In genomic region chr7:34675831-34676514, GRCm38 (mm10) we compare ENCODE assay signal across 8 mouse cellular contexts. TPM values are rescaled to one million over a fixed set of nuclear protein-coding genes. Genes with fewer than 3 reads are reported as not detected.
DNase-seq lines count a peak whose midpoint lies in the region; ATAC-seq and TF ChIP-seq lines count a peak whose summit lies in the region.

No protein-coding gene starts in this region.

- ATAC-seq in hematopoietic stem cell, adult 5-6 weeks (replicated peaks in 1 of 2; ENCODE audit: insufficient read depth in 1 of 2, low FRiP score in 2 of 2, low TSS enrichment in 1 of 2, low read depth in 1 of 2, poor library complexity in 2 of 2, severe bottlenecking in 2 of 2): peak; percentile 66 to 74
- peak; percentile 75 for ATAC-seq in lung, embryonic 14.5 days (ENCODE audit: insufficient read depth)

- TF ChIP-seq CTCF in lung, embryonic 14.5 days (IDR thresholded peaks at IDR 0.05; ENCODE audit: low read depth): peak; percentile 95

- no peaks in the 10 kb centered on the region for H3K9me3 ChIP-seq in lung, embryonic 14.5 days (ENCODE audit: low read depth, low read length)

- no peaks in the 10 kb centered on the region for H3K36me3 ChIP-seq in lung, embryonic 14.5 days (ENCODE audit: insufficient read depth)

- peak; percentile 71 for DNase-seq in MN1 (ENCODE audit: low spot score)
- peak; percentile 69 for DNase-seq in cerebellum, adult 8-10 months
- DNase-seq in frontal cortex, adult 2 months (ENCODE audit: extremely low spot score in 1 of 2, low spot score in 1 of 2): peak; percentile 49 to 92
- peak; percentile 66 to 89 for DNase-seq in layer of hippocampus, adult 18-20 months (ENCODE audit: low spot score in 2 of 2)
- DNase-seq in lung, embryonic 14.5 days: peak; percentile 94
- DNase-seq in ovary, postnatal 10 days (ENCODE audit: low spot score): peak; percentile 61
- DNase-seq in urinary bladder, postnatal 14 days (ENCODE audit: low spot score): peak; percentile 78

- H3K4me1 ChIP-seq in lung, embryonic 14.5 days (ENCODE audit: insufficient read depth): no peaks in the 10 kb centered on the region

- peaks cover 35% of the 10 kb centered on the region for H3K27me3 ChIP-seq in lung, embryonic 14.5 days (ENCODE audit: insufficient read depth, low read length)

- WGBS in lung, embryonic 14.5 days: 6% methylated on average over 33 of the region's 33 CpGs

- peak overlapping the region; percentile 6; the same call in 1 of the 2 replicates for H3K4me3 ChIP-seq in lung, embryonic 14.5 days (ENCODE audit: low read depth, low read length)

- H3K9ac ChIP-seq in lung, embryonic 14.5 days: no peak overlapping the region

- H3K27ac ChIP-seq in lung, embryonic 14.5 days (ENCODE audit: low read depth): no peak overlapping the region

- H3K4me2 ChIP-seq in lung, embryonic 14.5 days: peak overlapping the region; percentile 29; the same call in 1 of the 2 replicates

RNA-seq across cellular contexts. Expression of gene Kctd15, which starts 19.4 kb away (rescaled TPM):
- 25.0 and 25.4 TPM in 2 replicates for polyA plus RNA-seq in frontal cortex, adult 2 months (2012; rRNA removed)
- total RNA-seq in hematopoietic stem cell, adult 5-6 weeks (2017): 1.3 TPM in 1 of 2 replicates, not detected in the other
- total RNA-seq in layer of hippocampus, adult 18-20 months (2021): 10 to 100 TPM; 12.3 to 15.1 TPM
- polyA plus RNA-seq in lung, embryonic 14.5 days (2014; fragmentation: Nextera tagmentation; extraction: Ambion mirVana): 11.0 and 11.4 TPM in 2 replicates
